Mouse (Mus musculus) cerebellum, adult 2 months (tissue): ENCODE measurements around the gene Hyal2. TPM values are rescaled to one million over a fixed set of nuclear protein-coding genes. Genes with fewer than 3 reads are reported as not detected.

Experiments used
- DNase-seq, 2 experiments: peaks; one replicate each; pipeline ENCODE4 v3.0.0; 2021
- H3K27ac ChIP-seq: fragments of 200-500 bp; 2 replicates; pipeline ENCODE4 v1.5.1; 2012; ENCODE audit warnings: low read length, control low read depth, inconsistent platforms; ENCODE audit not compliant: insufficient read depth
- H3K27me3 ChIP-seq: fragments of 200-500 bp; 2 replicates; pipeline ENCODE4 v1.6.1; 2012; ENCODE audit warnings: inconsistent platforms, mild to moderate bottlenecking, low read length, moderate library complexity; ENCODE audit not compliant: control insufficient read depth, insufficient read depth
- H3K4me1 ChIP-seq: fragments of 200-500 bp; 2 replicates; pipeline ENCODE4 v1.6.1; 2011; ENCODE audit warnings: low read length; ENCODE audit not compliant: control insufficient read depth, insufficient read depth
- H3K4me3 ChIP-seq: fragments of 200-500 bp; replicated peaks from 2 replicates; pipeline ENCODE3; 2011; ENCODE audit warnings: mild to moderate bottlenecking, low read depth, low read length, control low read depth; ENCODE audit not compliant: insufficient read depth
- CTCF ChIP-seq: fragments of 200-500 bp; IDR thresholded peaks from 2 replicates; pipeline ENCODE4 v1.5.1; 2011; ENCODE audit warnings: low read depth, mild to moderate bottlenecking, control low read depth, low read length, moderate library complexity, borderline replicate concordance; ENCODE audit not compliant: insufficient read depth
- POLR2A ChIP-seq: fragments of 200-500 bp; IDR thresholded peaks from 2 replicates; pipeline ENCODE4 v1.6.1; 2011; ENCODE audit warnings: low read length, control low read depth, borderline replicate concordance; ENCODE audit not compliant: insufficient read depth
- WGBS: fragments of 180-500 bp; shearing (Covaris S2); methylation state at CpG from one replicate; pipeline ENCODE4 v1.1.7; 2018; 5-methylcytosine and 5-hydroxymethylcytosine counted together
- polyA plus RNA-seq: library from polyadenylated mRNA; depleted of rRNA; stranded (reverse); fragments of >200 nt; gene quantifications from 2 replicates; pipeline ENCODE4 v1.2.3, GENCODE M21; 2012

The Hyal2 gene
- polyA plus RNA-seq, 1 experiment = 11.9 TPM

GRCm38 (mm10) chr9:107547957-107548356, 19.8 kb upstream of the Hyal2 start:
- H3K4me3 ChIP-seq = no peak overlapping the region
- H3K27ac ChIP-seq = no peak overlapping the region
- TF ChIP-seq CTCF (no peak), POLR2A (no peak)
- no peaks in the 10 kb centered on the region for H3K27me3 ChIP-seq
- 84% methylated on average over 5 of the region's 5 CpGs for WGBS
- no peaks in the 10 kb centered on the region; the same call in none of the 2 replicates for H3K4me1 ChIP-seq
- DNase-seq = no peak

GRCm38 (mm10) chr9:107548820-107549219, 18.9 kb upstream of the Hyal2 start:
- 92% methylated on average over 10 of the region's 10 CpGs for WGBS
- H3K4me1 ChIP-seq = no peaks in the 10 kb centered on the region; the same call in 1 of the 2 replicates
- no peaks in the 10 kb centered on the region for H3K27me3 ChIP-seq

GRCm38 (mm10) chr9:107549297-107550074, 18.3 kb upstream of the Hyal2 start:
- no peak for DNase-seq

More at GRCm38 (mm10) chr9:107548820-107549219, 18.9 kb upstream of the Hyal2 start:
- TF ChIP-seq POLR2A (no peak), CTCF (no peak)
- Histone ChIP-seq H3K27ac (no peak overlapping the region), H3K4me3 (no peak overlapping the region)
- no peak for DNase-seq

GRCm38 (mm10) chr9:107550491-107551116, 17.1 kb upstream of the Hyal2 start:
- Histone ChIP-seq H3K4me3 (no peak overlapping the region), H3K4me1 (no peaks in the 10 kb centered on the region; the same call in 1 of the 2 replicates), H3K27ac (no peak overlapping the region), H3K27me3 (no peaks in the 10 kb centered on the region)
- TF ChIP-seq POLR2A = no peak
- TF ChIP-seq CTCF = no peak
- DNase-seq = no peak
- whole genome bisulfite sequencing = 69% methylated on average over 23 of the region's 23 CpGs

More at GRCm38 (mm10) chr9:107549297-107550074, 18.3 kb upstream of the Hyal2 start:
- Histone ChIP-seq H3K27me3 (no peaks in the 10 kb centered on the region), H3K4me3 (no peak overlapping the region), H3K27ac (no peak overlapping the region), H3K4me1 (no peaks in the 10 kb centered on the region; the same call in 1 of the 2 replicates)
- TF ChIP-seq POLR2A = no peak
- no peak for TF ChIP-seq CTCF
- 86% methylated on average over 20 of the region's 20 CpGs for WGBS

- WGBS = 11% methylated on average over 63 of the region's 63 CpGs
- DNase-seq = peak; percentile 44 to 55
- Histone ChIP-seq H3K4me3 (peak within 1 kb of the TSS; percentile 0), H3K27ac (no peak within 1 kb of the TSS), H3K27me3 (no peaks in the 10 kb centered on the region), H3K4me1 (no peaks in the 10 kb centered on the region)
- TF ChIP-seq CTCF (no peak), POLR2A (no peak)
Measured at GRCm38 (mm10) chr9:107551117-107551889, 16.4 kb upstream of the Hyal2 start, which contains the start of gene Rassf1. Gene Rassf1 (plus strand): TSS chr9:107551555.

- peaks cover 3% of the 10 kb centered on the region; the same call in 1 of the 2 replicates for H3K4me1 ChIP-seq
- no peaks in the 10 kb centered on the region for H3K27me3 ChIP-seq
- H3K27ac ChIP-seq = no peak overlapping the region
- WGBS = 66% methylated on average over 8 of the region's 8 CpGs
- TF ChIP-seq CTCF (no peak), POLR2A (no peak)
- no peak for DNase-seq
- no peak overlapping the region for H3K4me3 ChIP-seq
Measured at GRCm38 (mm10) chr9:107551890-107552355, 15.8 kb upstream of the Hyal2 start.

- Histone ChIP-seq H3K4me1 (peaks cover 3% of the 10 kb centered on the region; the same call in 1 of the 2 replicates), H3K4me3 (no peak overlapping the region), H3K27ac (no peak overlapping the region), H3K27me3 (no peaks in the 10 kb centered on the region)
- TF ChIP-seq CTCF = no peak
- 89% methylated on average over 5 of the region's 5 CpGs for WGBS
- DNase-seq = no peak
Measured at GRCm38 (mm10) chr9:107552690-107553393, 14.9 kb upstream of the Hyal2 start.
